Mouse (Mus musculus): ENCODE results near the gene H3f3a. TPM values are rescaled to one million over a fixed set of nuclear protein-coding genes. Genes with fewer than 3 reads are reported as not detected.

The H3f3a gene
- polyA plus RNA-seq, 1 experiment from 2014 or later: 2,659 TPM

DNA sequence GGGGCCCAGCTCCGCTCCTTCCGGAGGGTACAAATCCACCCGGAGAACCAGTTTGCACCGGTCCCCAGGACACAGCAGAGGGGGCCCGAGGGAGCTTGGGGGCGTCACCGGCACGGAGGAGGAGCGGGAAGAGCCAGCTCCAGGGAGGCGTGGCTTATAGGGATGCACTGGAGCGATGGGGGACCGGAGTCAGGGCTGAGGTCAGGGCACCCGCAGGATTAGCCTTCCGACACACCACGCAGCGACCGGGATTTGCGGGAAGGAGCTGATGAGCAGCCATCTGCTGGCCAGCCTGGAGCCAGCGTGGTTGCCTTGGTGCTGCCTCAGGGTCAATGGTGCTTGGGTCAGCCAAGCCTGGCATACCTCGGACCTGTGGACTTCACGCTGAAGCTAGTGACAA is 19.6 kb downstream of the H3f3a start:
- H3K27ac ChIP-seq (ENCODE audit: low read length): no peak overlapping the region
- H3K9ac ChIP-seq (ENCODE audit: low read length): peak overlapping the region; percentile 65

DNA sequence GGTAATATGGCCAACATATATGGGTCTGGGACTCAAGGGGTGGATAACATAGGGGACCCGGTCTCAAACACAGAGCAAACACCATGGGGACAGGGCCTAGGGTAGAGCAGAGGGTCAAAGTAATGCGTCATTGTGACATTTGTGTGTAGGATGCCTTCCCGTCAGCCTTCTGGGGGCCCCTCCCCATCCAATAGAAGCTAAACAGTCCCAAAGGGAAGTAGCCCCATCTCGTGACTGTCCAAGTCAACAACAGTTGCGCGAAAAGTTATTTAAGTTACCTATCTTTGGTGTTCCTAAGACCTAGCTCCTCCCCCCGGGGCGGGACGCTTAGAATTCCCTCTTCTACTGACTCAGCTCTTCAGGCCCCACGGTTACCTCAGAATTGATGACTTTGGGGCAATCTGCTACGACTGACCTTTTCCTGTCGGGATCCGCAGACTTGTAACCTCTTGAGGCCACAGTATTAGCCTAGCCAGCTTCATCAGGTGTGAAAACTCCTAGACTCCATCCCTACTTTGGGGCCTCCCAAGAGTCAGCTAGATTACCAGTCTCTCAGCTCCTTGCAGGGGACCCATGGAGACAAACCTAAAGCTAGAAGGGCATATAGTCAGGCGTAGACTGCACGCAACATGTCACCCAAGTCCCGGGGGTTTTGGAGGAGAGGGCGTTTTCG is 20.2 kb downstream of the H3f3a start:
- peak; percentile 55 for ATAC-seq (ENCODE audit: low read depth)
- no peaks in the 10 kb centered on the region for H3K36me3 ChIP-seq (ENCODE audit: control insufficient read depth, insufficient read depth, low read length)
- 8% methylated on average over 18 of the region's 18 CpGs for WGBS
- H3K4me1 ChIP-seq (replicated peaks; ENCODE audit: control insufficient read depth, insufficient read depth, low read length): peaks cover 10% of the 10 kb centered on the region
- no peak overlapping the region for H3K27ac ChIP-seq (ENCODE audit: low read length)
- no peaks in the 10 kb centered on the region for H3K9me3 ChIP-seq (ENCODE audit: control insufficient read depth, low read length)
- peak overlapping the region; percentile 84 for H3K4me2 ChIP-seq (ENCODE audit: low read depth, low read length)
- H3K9ac ChIP-seq (ENCODE audit: low read length): peak overlapping the region; percentile 65
- H3K4me3 ChIP-seq (ENCODE audit: low read length): peak overlapping the region; percentile 48
- no peaks in the 10 kb centered on the region for H3K27me3 ChIP-seq (ENCODE audit: control insufficient read depth, insufficient read depth, low read depth, low read length)

More for the DNA sequence above, 19.6 kb downstream of the H3f3a start:
- Histone ChIP-seq H3K4me1 (replicated peaks; ENCODE audit: control insufficient read depth, insufficient read depth, low read length) (peaks cover 10% of the 10 kb centered on the region), H3K9me3 (ENCODE audit: control insufficient read depth, low read length) (no peaks in the 10 kb centered on the region), H3K4me2 (ENCODE audit: low read depth, low read length) (peak overlapping the region; percentile 84), H3K27me3 (ENCODE audit: control insufficient read depth, insufficient read depth, low read depth, low read length) (no peaks in the 10 kb centered on the region), H3K4me3 (ENCODE audit: low read length) (peak overlapping the region; percentile 48), H3K36me3 (ENCODE audit: control insufficient read depth, insufficient read depth, low read length) (no peaks in the 10 kb centered on the region)
- 3% methylated on average over 21 of the region's 21 CpGs for WGBS
- peak; percentile 85 for ATAC-seq (ENCODE audit: low read depth)

DNA sequence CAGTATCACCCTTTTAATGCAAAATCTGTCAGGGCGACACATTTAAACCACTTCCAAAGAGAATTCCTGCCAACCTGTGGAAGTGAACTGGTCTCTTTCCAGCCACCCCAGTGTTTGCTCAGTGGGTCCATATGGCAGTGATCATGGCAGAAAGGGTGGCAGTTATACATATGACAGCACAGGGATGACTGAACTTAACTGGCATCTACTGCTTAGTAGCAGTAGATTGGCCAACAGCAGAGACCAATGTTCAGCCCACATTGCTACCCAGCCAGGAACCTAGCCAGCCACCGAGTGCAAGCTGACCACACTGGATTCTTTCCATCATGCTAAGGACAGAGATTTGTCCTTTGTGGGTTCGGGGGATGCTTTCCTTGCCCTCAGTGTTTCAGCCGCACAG is 20.9 kb downstream of the H3f3a start:
- WGBS: 80% methylated on average over 4 of the region's 4 CpGs
- Histone ChIP-seq H3K36me3 (ENCODE audit: control insufficient read depth, insufficient read depth, low read length) (no peaks in the 10 kb centered on the region), H3K4me3 (ENCODE audit: low read length) (no peak overlapping the region), H3K4me2 (ENCODE audit: low read depth, low read length) (no peak overlapping the region), H3K9me3 (ENCODE audit: control insufficient read depth, low read length) (no peaks in the 10 kb centered on the region), H3K27me3 (ENCODE audit: control insufficient read depth, insufficient read depth, low read depth, low read length) (no peaks in the 10 kb centered on the region), H3K4me1 (replicated peaks; ENCODE audit: control insufficient read depth, insufficient read depth, low read length) (peaks cover 10% of the 10 kb centered on the region), H3K9ac (ENCODE audit: low read length) (no peak overlapping the region), H3K27ac (ENCODE audit: low read length) (no peak overlapping the region)
- no peak for ATAC-seq (ENCODE audit: low read depth)

DNA sequence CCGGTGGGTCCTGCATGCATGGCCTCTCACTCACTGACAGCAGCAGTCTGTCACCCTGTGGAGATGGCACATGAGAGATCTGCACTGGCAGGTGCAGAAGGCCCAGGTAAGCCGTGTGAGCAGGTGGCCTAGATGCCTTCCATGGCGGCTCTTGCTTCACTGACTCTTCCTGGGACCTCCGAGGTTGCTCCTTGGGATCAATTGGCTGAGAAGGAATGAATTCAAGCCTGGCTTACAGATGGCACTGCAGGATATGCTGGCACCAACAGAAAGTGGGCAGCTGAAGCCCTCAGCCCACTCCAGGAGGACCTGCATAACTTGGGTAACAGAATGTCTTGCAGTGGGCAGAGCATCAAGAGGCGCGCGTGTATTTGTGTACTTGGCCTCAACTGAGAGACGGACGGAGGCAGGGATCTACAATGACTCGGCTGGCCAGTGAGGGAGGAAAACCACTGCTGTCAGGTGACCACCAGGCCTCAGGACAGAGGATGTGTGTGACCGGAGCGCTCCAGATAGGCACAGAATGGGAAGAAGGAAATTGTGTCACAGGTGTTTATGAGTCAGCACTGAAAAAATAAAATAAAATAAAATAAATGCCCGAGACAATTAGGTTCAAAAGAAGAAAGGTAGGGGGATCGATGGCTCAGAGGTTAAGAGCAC is 21.8 kb downstream of the H3f3a start:
- H3K36me3 ChIP-seq (ENCODE audit: control insufficient read depth, insufficient read depth, low read length): no peaks in the 10 kb centered on the region
- no peak overlapping the region for H3K4me2 ChIP-seq (ENCODE audit: low read depth, low read length)
- no peak overlapping the region for H3K9ac ChIP-seq (ENCODE audit: low read length)
- no peak overlapping the region for H3K27ac ChIP-seq (ENCODE audit: low read length)
- 74% methylated on average over 14 of the region's 14 CpGs for WGBS
- no peaks in the 10 kb centered on the region for H3K27me3 ChIP-seq (ENCODE audit: control insufficient read depth, insufficient read depth, low read depth, low read length)
- H3K9me3 ChIP-seq (ENCODE audit: control insufficient read depth, low read length): no peaks in the 10 kb centered on the region
- no peak overlapping the region for H3K4me3 ChIP-seq (ENCODE audit: low read length)
- H3K4me1 ChIP-seq (replicated peaks; ENCODE audit: control insufficient read depth, insufficient read depth, low read length): peaks cover 10% of the 10 kb centered on the region
- ATAC-seq (ENCODE audit: low read depth): no peak

DNA sequence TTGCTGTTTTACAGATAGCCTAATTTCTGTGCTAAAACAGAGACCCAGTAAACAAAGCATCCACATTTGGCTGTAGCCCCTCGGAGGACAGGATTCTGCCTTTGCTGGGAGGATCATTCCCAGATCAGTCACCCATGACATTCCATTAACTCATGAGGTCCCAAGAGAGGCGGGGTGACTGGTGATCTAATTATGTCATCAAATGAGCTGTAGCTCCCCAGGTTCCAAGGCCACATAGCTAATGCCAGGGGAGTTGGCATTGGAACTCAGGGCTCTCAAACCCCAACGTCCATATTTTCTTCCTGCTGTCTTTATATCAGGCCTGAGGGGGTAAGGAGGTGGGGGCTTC is 30.2 kb downstream of the H3f3a start:
- H3K4me1 ChIP-seq (replicated peaks; ENCODE audit: control insufficient read depth, insufficient read depth, low read length): no peaks in the 10 kb centered on the region; the same call in 1 of the 2 replicates
- H3K9ac ChIP-seq (ENCODE audit: low read length): no peak overlapping the region
- no peak for ATAC-seq (ENCODE audit: low read depth)
- no peaks in the 10 kb centered on the region for H3K9me3 ChIP-seq (ENCODE audit: control insufficient read depth, low read length)
- H3K27ac ChIP-seq (ENCODE audit: low read length): no peak overlapping the region
- no peak overlapping the region for H3K4me3 ChIP-seq (ENCODE audit: low read length)
- no peaks in the 10 kb centered on the region for H3K27me3 ChIP-seq (ENCODE audit: control insufficient read depth, insufficient read depth, low read depth, low read length)
- H3K4me2 ChIP-seq (ENCODE audit: low read depth, low read length): no peak overlapping the region
- 34% methylated on average over 3 of the region's 3 CpGs for WGBS
- H3K36me3 ChIP-seq (ENCODE audit: control insufficient read depth, insufficient read depth, low read length): no peaks in the 10 kb centered on the region

DNA sequence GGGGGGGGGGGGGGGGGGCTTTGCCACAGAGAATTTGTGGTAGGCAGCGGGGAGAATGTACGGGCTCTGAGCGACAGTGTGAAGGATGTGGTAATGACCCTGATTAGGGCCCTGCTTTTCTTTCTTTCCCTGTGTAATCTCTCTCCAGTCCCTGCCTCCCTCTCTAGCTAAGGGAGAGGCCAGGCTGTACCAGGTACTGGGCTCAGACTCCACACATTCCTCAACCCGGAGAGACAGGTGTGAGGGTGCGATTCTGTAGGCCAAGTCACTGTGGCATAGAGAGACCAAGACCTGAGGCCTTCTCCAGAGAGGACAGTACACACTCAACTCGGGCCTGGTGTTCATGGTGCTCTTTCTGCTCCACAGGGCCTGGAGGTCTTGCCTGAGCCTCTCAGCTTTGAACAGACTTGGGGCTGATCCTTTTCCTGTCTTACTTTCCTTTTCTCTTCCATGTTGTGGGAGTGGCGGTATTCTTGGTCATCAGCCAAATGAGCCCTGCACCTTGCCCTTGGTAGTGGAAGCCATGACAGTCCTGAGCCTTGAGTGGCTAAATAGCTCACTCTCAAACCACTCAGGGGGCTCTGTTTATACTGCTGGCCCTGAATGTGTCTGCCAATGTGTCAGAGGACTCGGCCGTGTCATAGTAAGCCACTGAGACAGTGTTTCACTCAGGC is 30.7 kb downstream of the H3f3a start:
- Histone ChIP-seq H3K27ac (ENCODE audit: low read length) (no peak overlapping the region), H3K27me3 (ENCODE audit: control insufficient read depth, insufficient read depth, low read depth, low read length) (no peaks in the 10 kb centered on the region), H3K9me3 (ENCODE audit: control insufficient read depth, low read length) (no peaks in the 10 kb centered on the region), H3K36me3 (ENCODE audit: control insufficient read depth, insufficient read depth, low read length) (no peaks in the 10 kb centered on the region), H3K4me3 (ENCODE audit: low read length) (no peak overlapping the region), H3K4me2 (ENCODE audit: low read depth, low read length) (no peak overlapping the region), H3K9ac (ENCODE audit: low read length) (no peak overlapping the region), H3K4me1 (replicated peaks; ENCODE audit: control insufficient read depth, insufficient read depth, low read length) (no peaks in the 10 kb centered on the region; the same call in 1 of the 2 replicates)
- ATAC-seq (ENCODE audit: low read depth): no peak
- 41% methylated on average over 8 of the region's 9 CpGs for WGBS

DNA sequence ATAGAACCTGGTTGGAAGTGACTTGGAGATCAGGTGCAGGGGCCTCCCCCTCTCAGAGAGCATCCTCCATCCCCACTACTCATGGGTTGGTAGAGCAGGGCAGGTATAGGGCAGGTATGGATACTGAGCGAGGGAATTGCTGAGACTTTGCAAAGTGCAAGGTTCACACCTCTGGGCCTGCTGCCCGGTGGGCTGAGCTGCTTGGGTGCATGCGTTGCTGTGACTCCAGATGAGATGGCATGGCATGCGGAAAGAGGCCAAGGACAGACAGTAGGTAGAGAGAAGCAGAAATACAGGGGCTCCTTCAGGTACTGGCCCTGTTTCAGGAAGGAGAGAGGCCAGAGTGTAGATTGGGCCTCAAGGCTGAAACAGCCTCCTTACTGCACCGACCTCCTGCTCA is 32.5 kb downstream of the H3f3a start:
- ATAC-seq (ENCODE audit: low read depth): no peak
- Histone ChIP-seq H3K4me1 (replicated peaks; ENCODE audit: control insufficient read depth, insufficient read depth, low read length) (peaks cover 7% of the 10 kb centered on the region; the same call in 1 of the 2 replicates), H3K4me3 (ENCODE audit: low read length) (no peak overlapping the region), H3K9me3 (ENCODE audit: control insufficient read depth, low read length) (no peaks in the 10 kb centered on the region), H3K27me3 (ENCODE audit: control insufficient read depth, insufficient read depth, low read depth, low read length) (no peaks in the 10 kb centered on the region), H3K9ac (ENCODE audit: low read length) (no peak overlapping the region), H3K27ac (ENCODE audit: low read length) (no peak overlapping the region), H3K4me2 (ENCODE audit: low read depth, low read length) (no peak overlapping the region), H3K36me3 (ENCODE audit: control insufficient read depth, insufficient read depth, low read length) (no peaks in the 10 kb centered on the region)
- WGBS: 78% methylated on average over 5 of the region's 5 CpGs

DNA sequence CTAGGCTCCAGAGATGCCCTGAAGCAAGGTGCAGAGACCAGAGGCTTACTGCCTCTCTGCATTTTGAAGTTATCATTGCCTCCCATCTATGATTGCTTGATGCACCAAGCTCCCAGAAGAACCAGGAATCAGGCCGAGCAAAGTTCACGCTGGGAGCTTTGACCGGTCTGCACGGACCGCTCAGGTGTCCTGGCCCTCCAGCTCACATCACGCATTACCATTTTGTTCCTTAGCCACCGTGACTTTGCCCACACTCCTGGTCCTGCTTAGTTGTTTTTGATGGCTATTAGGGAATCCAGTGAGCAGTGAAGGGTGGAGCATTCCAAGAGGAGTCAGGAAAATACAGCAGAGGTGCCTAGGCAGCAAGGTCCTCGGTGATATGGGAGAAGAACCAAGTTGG is 33.5 kb downstream of the H3f3a start:
- ATAC-seq (ENCODE audit: low read depth): no peak
- Histone ChIP-seq H3K36me3 (ENCODE audit: control insufficient read depth, insufficient read depth, low read length) (no peaks in the 10 kb centered on the region), H3K9me3 (ENCODE audit: control insufficient read depth, low read length) (no peaks in the 10 kb centered on the region), H3K4me1 (replicated peaks; ENCODE audit: control insufficient read depth, insufficient read depth, low read length) (peaks cover 17% of the 10 kb centered on the region), H3K4me3 (ENCODE audit: low read length) (no peak overlapping the region), H3K27me3 (ENCODE audit: control insufficient read depth, insufficient read depth, low read depth, low read length) (no peaks in the 10 kb centered on the region), H3K4me2 (ENCODE audit: low read depth, low read length) (no peak overlapping the region), H3K27ac (ENCODE audit: low read length) (no peak overlapping the region), H3K9ac (ENCODE audit: low read length) (no peak overlapping the region)
- WGBS: 91% methylated on average over 8 of the region's 8 CpGs

DNA sequence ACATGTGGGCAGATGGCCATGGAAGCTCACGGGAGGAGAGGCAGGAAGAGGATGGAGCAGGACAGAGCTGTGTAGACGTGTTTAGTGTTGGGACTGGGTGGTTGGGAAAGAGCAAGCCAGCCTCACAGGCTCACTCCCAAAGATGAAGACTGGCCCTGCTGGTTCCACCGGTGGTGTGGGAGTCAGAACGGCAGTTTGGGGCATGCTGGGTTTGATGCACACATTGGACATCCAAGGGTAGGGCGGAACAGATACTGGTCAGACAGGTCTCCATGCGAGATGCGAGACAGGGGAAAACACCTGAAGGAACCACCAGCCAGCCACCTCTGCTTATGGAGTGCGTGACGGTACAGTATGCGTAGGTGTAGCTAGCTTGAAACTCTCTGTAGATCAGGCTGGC is 34.8 kb downstream of the H3f3a start:
- no peak for ATAC-seq (ENCODE audit: low read depth)
- no peaks in the 10 kb centered on the region for H3K36me3 ChIP-seq (ENCODE audit: control insufficient read depth, insufficient read depth, low read length)
- no peak overlapping the region for H3K9ac ChIP-seq (ENCODE audit: low read length)
- peak overlapping the region; percentile 80 for H3K4me2 ChIP-seq (ENCODE audit: low read depth, low read length)
- peaks cover 17% of the 10 kb centered on the region for H3K4me1 ChIP-seq (replicated peaks; ENCODE audit: control insufficient read depth, insufficient read depth, low read length)
- H3K9me3 ChIP-seq (ENCODE audit: control insufficient read depth, low read length): peaks cover 3% of the 10 kb centered on the region
- H3K4me3 ChIP-seq (ENCODE audit: low read length): no peak overlapping the region
- no peaks in the 10 kb centered on the region for H3K27me3 ChIP-seq (ENCODE audit: control insufficient read depth, insufficient read depth, low read depth, low read length)
- no peak overlapping the region for H3K27ac ChIP-seq (ENCODE audit: low read length)
- 69% methylated on average over 10 of the region's 10 CpGs for WGBS

Data from lung, embryonic 16.5 days (tissue).